Mouse (Mus musculus) lung, postnatal 25 days (tissue): ENCODE measurements around the gene Eddm3b.

Experiments used
- DNase-seq: peaks from one replicate; pipeline ENCODE4 v3.0.0; 2022; ENCODE audit warnings: low spot score

Gene Eddm3b

GRCm38 (mm10) chr14:51094096-51094875, 19.9 kb upstream of the Eddm3b start:
- no peak for DNase-seq

- DNase-seq = no peak
These were observed 19.3 kb upstream of the Eddm3b start for GRCm38 (mm10) chr14:51094921-51095320.

GRCm38 (mm10) chr14:51095736-51096524, 18.3 kb upstream of the Eddm3b start:
- DNase-seq = peak; percentile 74

GRCm38 (mm10) chr14:51098300-51098699, 15.9 kb upstream of the Eddm3b start:
- DNase-seq = peak; percentile 86

- no peak for DNase-seq
These were observed 15.3 kb upstream of the Eddm3b start for GRCm38 (mm10) chr14:51098921-51099320.

GRCm38 (mm10) chr14:51101284-51101683, 12.9 kb upstream of the Eddm3b start:
- DNase-seq = no peak

- peak; percentile 59 for DNase-seq
These were observed 11.0 kb upstream of the Eddm3b start for GRCm38 (mm10) chr14:51103217-51103616.

- DNase-seq = no peak
These were observed 9.9 kb upstream of the Eddm3b start for GRCm38 (mm10) chr14:51104366-51104765.

GRCm38 (mm10) chr14:51106449-51106967, 7.7 kb upstream of the Eddm3b start:
- no peak for DNase-seq

GRCm38 (mm10) chr14:51111966-51112365, 2.3 kb upstream of the Eddm3b start:
- DNase-seq = no peak

- no peak for DNase-seq
These were observed 750 bp upstream of the Eddm3b start for GRCm38 (mm10) chr14:51113476-51113875.

- DNase-seq = no peak
These were observed 11.5 kb downstream of the Eddm3b start for GRCm38 (mm10) chr14:51125684-51126083.

GRCm38 (mm10) chr14:51127648-51128258, 13.5 kb downstream of the Eddm3b start:
- DNase-seq = no peak

- DNase-seq = peak; percentile 49
These were observed 14.8 kb downstream of the Eddm3b start for GRCm38 (mm10) chr14:51128775-51129623.

GRCm38 (mm10) chr14:51129624-51129975, 15.4 kb downstream of the Eddm3b start:
- DNase-seq = no peak

- DNase-seq = no peak
These were observed 16.2 kb downstream of the Eddm3b start for GRCm38 (mm10) chr14:51130315-51130940.

GRCm38 (mm10) chr14:51131086-51131815, 17.0 kb downstream of the Eddm3b start:
- no peak for DNase-seq

GRCm38 (mm10) chr14:51132372-51132771, 18.1 kb downstream of the Eddm3b start:
- DNase-seq = no peak

- no peak for DNase-seq
These were observed 26.1 kb downstream of the Eddm3b start for GRCm38 (mm10) chr14:51140342-51140741.

- no peak for DNase-seq
These were observed 27.9 kb downstream of the Eddm3b start for GRCm38 (mm10) chr14:51142119-51142518.

GRCm38 (mm10) chr14:51142568-51142967, 28.3 kb downstream of the Eddm3b start:
- no peak for DNase-seq
